11 mouse cellular contexts compared by ENCODE assay signal in the genomic region with DNA sequence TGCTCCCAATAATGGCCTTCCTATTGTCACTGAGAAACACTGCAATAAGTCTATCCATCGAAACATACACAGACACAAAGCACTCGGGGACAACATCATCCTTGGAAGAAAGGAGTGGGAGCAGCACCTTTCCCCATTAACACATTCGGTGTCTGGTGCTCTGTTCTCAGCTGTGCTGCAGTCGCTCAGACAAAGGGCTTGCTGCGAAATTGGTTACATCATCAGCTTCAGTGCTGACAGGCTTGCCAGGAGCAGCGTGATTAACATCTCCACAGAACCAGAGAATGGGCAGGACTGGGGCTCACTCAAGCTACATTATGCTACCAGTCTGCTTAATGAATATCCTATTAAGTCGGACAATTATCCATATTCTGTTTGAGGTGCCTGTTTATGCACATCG. TPM values are rescaled to one million over a fixed set of nuclear protein-coding genes. Genes with fewer than 3 reads are reported as not detected.
DNase-seq lines count a peak whose midpoint lies in the region; ATAC-seq and TF ChIP-seq lines count a peak whose summit lies in the region.
"Had no signal": no experiment of that assay in that cellular context is flagged by ENCODE, and none has a peak within 500 bp of the region (broad histone marks: within the 10 kb centered on the region; RNA-seq: fewer than 3 reads in every experiment).

No protein-coding gene starts in this region.

- peak overlapping the region; percentile 50 for H3K9ac ChIP-seq in forebrain, postnatal 0 days
- H3K9ac ChIP-seq: heart, embryonic 15.5 days had no signal

- peaks cover 2% of the 10 kb centered on the region; the same call in 1 of the 2 replicates for H3K4me1 ChIP-seq in forebrain, postnatal 0 days (ENCODE audit: insufficient read depth)
- H3K4me1 ChIP-seq in olfactory bulb, adult 2 months (ENCODE audit: control insufficient read depth, insufficient read depth, low read length): peaks cover 2% of the 10 kb centered on the region; the same call in 1 of the 2 replicates
- H3K4me1 ChIP-seq: heart, embryonic 15.5 days had no signal

- H3K36me3 ChIP-seq in forebrain, postnatal 0 days (ENCODE audit: insufficient read depth): no peaks in the 10 kb centered on the region
- H3K36me3 ChIP-seq: heart, embryonic 15.5 days had no signal

- intact Hi-C loops in heart, postnatal 10 days (cut with DNase I): no loop called here

- peak overlapping the region; percentile 13 for H3K4me2 ChIP-seq in forebrain, postnatal 0 days (ENCODE audit: low read depth)
- H3K4me2 ChIP-seq: heart, embryonic 15.5 days had no signal

- DNase-seq in cerebellum, postnatal 10 days: peak; percentile 49 to 50
- no peak for DNase-seq in cerebellum, adult 8-10 months
- DNase-seq in forebrain, postnatal 0 days: peak; percentile 79
- peak; percentile 23 to 34 for DNase-seq in left cerebral cortex, adult 18-20 months (ENCODE audit: low spot score in 2 of 2)
- no peak for DNase-seq in thymus, postnatal 14 days
- DNase-seq in cerebellum, adult 18-20 months: no peak
- no peak for DNase-seq in heart, postnatal 10 days

- H3K27ac ChIP-seq in forebrain, postnatal 0 days (ENCODE audit: low read depth, low read length): peak overlapping the region; percentile 83
- H3K27ac ChIP-seq in olfactory bulb, adult 2 months (ENCODE audit: insufficient read depth, low read depth, low read length): 0 out of 2 replicates have a peak overlapping the region, but pooled peaks have one; percentile 31
- H3K27ac ChIP-seq: heart, embryonic 15.5 days; kidney, postnatal 0 days had no signal

- H3K4me3 ChIP-seq in forebrain, postnatal 0 days (ENCODE audit: low read depth, low read length): no peak overlapping the region
- H3K4me3 ChIP-seq in olfactory bulb, adult 2 months (ENCODE audit: insufficient read depth, low read depth, low read length): no peak overlapping the region
- H3K4me3 ChIP-seq: heart, embryonic 15.5 days had no signal

- no peak for TF ChIP-seq POLR2A in olfactory bulb, adult 2 months (IDR thresholded peaks at IDR 0.05; ENCODE audit: insufficient read depth, low read depth, low read length)

- ATAC-seq in forebrain, postnatal 0 days: peak; percentile 92

- WGBS in forebrain, postnatal 0 days: 26% methylated on average over 8 of the region's 8 CpGs
- WGBS in olfactory bulb, adult 2 months: 25% methylated on average over 8 of the region's 8 CpGs

- H3K27me3 ChIP-seq in forebrain, postnatal 0 days (ENCODE audit: insufficient read depth, low read length): no peaks in the 10 kb centered on the region
- H3K27me3 ChIP-seq: heart, embryonic 15.5 days had no signal

- TF ChIP-seq CTCF in forebrain, postnatal 0 days (IDR thresholded peaks at IDR 0.05; ENCODE audit: low read depth): no peak
- no peak for TF ChIP-seq CTCF in olfactory bulb, adult 2 months (IDR thresholded peaks at IDR 0.05; ENCODE audit: insufficient read depth, low read depth, low read length)

- H3K9me3 ChIP-seq in forebrain, postnatal 0 days (ENCODE audit: low read length): no peaks in the 10 kb centered on the region
- H3K9me3 ChIP-seq: heart, embryonic 15.5 days had no signal

RNA-seq across cellular contexts. Expression of a gene that starts 30.8 kb away (rescaled TPM):
- total RNA-seq in forebrain, postnatal 0 days (2014; rRNA removed): 334 and 422 TPM in 2 replicates
- 156 and 219 TPM in 2 replicates for polyA plus RNA-seq in forebrain, postnatal 0 days (2015; fragmentation: Nextera tagmentation; extraction: Ambion mirVana)
- 10 to 100 TPM; 17.4 to 20.2 TPM for total RNA-seq in left cerebral cortex, adult 18-20 months (2021)
- polyA plus RNA-seq in olfactory bulb, adult 2 months (2012; ENCODE audit: insufficient read depth, insufficient read length, low replicate concordance, missing spikeins): 74.2 and 222 TPM in 2 replicates
- not detected for total RNA-seq in heart, postnatal 10 days (2021)
- polyA plus RNA-seq: spleen, adult 2 months had no signal

Comparison
In these comparisons a context has a peak if more than half of its experiments do, and no peak if none do; other contexts are left out.
1. DNase-seq: peak in cerebellum, postnatal 10 days (2 of 2), forebrain, postnatal 0 days (single experiment) and left cerebral cortex, adult 18-20 months (2 of 2); none in cerebellum, adult 8-10 months (single experiment), thymus, postnatal 14 days (single experiment), cerebellum, adult 18-20 months (0 of 2) and heart, postnatal 10 days (0 of 2).
2. RNA of a gene that starts 30.8 kb away (total RNA-seq): 334 to 422 TPM in forebrain, postnatal 0 days; 17.4 to 20.2 TPM in left cerebral cortex, adult 18-20 months and not detected in heart, postnatal 10 days; every median in the first group is over 10 times any median in the second.